Mouse (Mus musculus) hindbrain, postnatal 0 days (tissue): Measurements from ENCODE around the gene Nav2. TPM values are rescaled to one million over a fixed set of nuclear protein-coding genes. Genes with fewer than 3 reads are reported as not detected.

Experiments used
- ATAC-seq: fragments of 200-750 bp; cut with Nextera tagmentation; 2 replicates; pipeline ENCODE4 v1.8.0; 2017; ENCODE audit warnings: mild to moderate bottlenecking, moderate TSS enrichment, moderate library complexity
- DNase-seq: peaks from one replicate; pipeline ENCODE4 v3.0.0-alpha.2; 2015; ENCODE audit warnings: low spot score
- H3K27ac ChIP-seq: fragments of 300-500 bp; sonication (generic); 2 replicates; pipeline ENCODE4 v1.5.1; 2014; ENCODE audit warnings: mild to moderate bottlenecking
- H3K27me3 ChIP-seq: fragments of 300-500 bp; sonication (generic); 2 replicates; pipeline ENCODE4 v1.6.1; 2014; ENCODE audit warnings: low read length, mixed read lengths; ENCODE audit not compliant: insufficient read depth
- H3K36me3 ChIP-seq: fragments of 300-500 bp; sonication (generic); 2 replicates; pipeline ENCODE4 v1.6.1; 2014; ENCODE audit warnings: low read length, mixed read lengths; ENCODE audit not compliant: insufficient read depth
- H3K4me1 ChIP-seq: fragments of 300-500 bp; sonication (generic); 2 replicates; pipeline ENCODE4 v1.6.1; 2014; ENCODE audit warnings: antibody characterized with exemption, low read length, mixed read lengths; ENCODE audit not compliant: insufficient read depth
- H3K4me2 ChIP-seq: fragments of 300-500 bp; sonication (generic); 2 replicates; pipeline ENCODE4 v1.6.1; 2014; ENCODE audit warnings: low read depth, mild to moderate bottlenecking, low read length, moderate library complexity, mixed read lengths
- H3K4me3 ChIP-seq: fragments of 300-500 bp; sonication (generic); 2 replicates; pipeline ENCODE4 v1.5.1; 2014; ENCODE audit warnings: low read length
- H3K9ac ChIP-seq: fragments of 300-500 bp; sonication (generic); replicated peaks from 2 replicates; pipeline ENCODE4 v1.6.1; 2014; ENCODE audit warnings: mild to moderate bottlenecking, low read length, moderate library complexity, mixed read lengths
- H3K9me3 ChIP-seq: fragments of 300-500 bp; sonication (generic); 2 replicates; pipeline ENCODE4 v1.6.1; 2016; ENCODE audit warnings: low read length, mixed read lengths
- CTCF ChIP-seq: IDR thresholded peaks from 2 replicates; pipeline ENCODE4 v1.5.1; 2016; ENCODE audit warnings: antibody characterized with exemption, control low read depth, low read depth
- WGBS: fragments of 180-500 bp; shearing (Covaris S2); extraction: QIAGEN DNeasy Blood & Tissue Kit; methylation state at CpG from one replicate; pipeline ENCODE4 v1.1.7; 2014; 5-methylcytosine and 5-hydroxymethylcytosine counted together
- polyA plus RNA-seq: library from polyadenylated mRNA; unstranded; fragments of >200 nt; fragmentation: Nextera tagmentation; extraction: Ambion mirVana; gene quantifications from 2 replicates; pipeline ENCODE4 v1.2.1, GENCODE M21; 2015
- total RNA-seq: library from RNA; depleted of rRNA; stranded (reverse); fragments of >200 nt; gene quantifications from 2 replicates; pipeline ENCODE4 v1.2.3, GENCODE M21; 2014

Gene Nav2
- total and polyA plus RNA-seq, 2 experiments from 2014 or later: 20.1 to 64.7 TPM

GRCm38 (mm10) chr7:49210721-49211120, 302.2 kb downstream of the Nav2 start:
- Histone ChIP-seq H3K4me1 (peaks cover 3% of the 10 kb centered on the region; the same call in 1 of the 2 replicates), H3K27me3 (no peaks in the 10 kb centered on the region), H3K9me3 (no peaks in the 10 kb centered on the region), H3K4me2 (no peak overlapping the region), H3K27ac (no peak overlapping the region), H3K4me3 (no peak overlapping the region), H3K36me3 (no peaks in the 10 kb centered on the region), H3K9ac (no peak overlapping the region)
- 76% methylated on average over 8 of the region's 8 CpGs for WGBS
- DNase-seq: no peak
- no peak for TF ChIP-seq CTCF
- ATAC-seq: no peak

DNA sequence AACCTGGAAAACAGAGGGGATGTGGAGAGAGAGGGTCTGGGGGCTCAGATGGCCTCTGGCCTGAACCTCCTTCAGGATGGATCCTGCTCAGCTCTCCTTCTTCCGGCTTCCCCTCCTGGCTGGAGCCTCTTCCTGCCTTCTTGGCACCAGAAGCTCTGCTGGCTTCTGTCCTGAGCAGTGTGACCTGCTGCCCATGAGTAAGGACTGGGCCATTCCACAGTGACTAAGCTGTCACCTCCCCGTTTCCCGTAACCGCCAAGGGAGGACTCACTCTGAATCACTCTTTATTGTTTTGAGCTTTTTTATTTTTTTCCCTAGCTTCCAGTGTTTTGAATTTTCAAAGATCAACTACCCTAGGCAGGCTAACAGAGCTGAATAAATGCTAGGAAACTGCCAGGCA, 304.5 kb downstream of the Nav2 start:
- 32% methylated on average over 4 of the region's 4 CpGs for WGBS
- TF ChIP-seq CTCF: no peak
- H3K36me3 ChIP-seq: no peaks in the 10 kb centered on the region
- H3K4me1 ChIP-seq: peaks cover 3% of the 10 kb centered on the region; the same call in 1 of the 2 replicates
- ATAC-seq (no peak), DNase-seq (peak; percentile 25)
- H3K27me3 ChIP-seq: no peaks in the 10 kb centered on the region
- no peaks in the 10 kb centered on the region for H3K9me3 ChIP-seq
- H3K4me3 ChIP-seq: no peak overlapping the region
- H3K27ac ChIP-seq: no peak overlapping the region
- H3K9ac ChIP-seq: no peak overlapping the region
- H3K4me2 ChIP-seq: no peak overlapping the region

- Histone ChIP-seq H3K9me3 (0 out of 2 replicates have a peak, but pooled peaks cover 3% of the 10 kb centered on the region), H3K4me1 (peaks cover 2% of the 10 kb centered on the region; the same call in 1 of the 2 replicates), H3K9ac (no peak overlapping the region), H3K27me3 (no peaks in the 10 kb centered on the region), H3K36me3 (no peaks in the 10 kb centered on the region), H3K4me2 (no peak overlapping the region), H3K4me3 (no peak overlapping the region), H3K27ac (no peak overlapping the region)
- no peak for ATAC-seq
- no peak for TF ChIP-seq CTCF
- no peak for DNase-seq
- 79% methylated on average over 6 of the region's 6 CpGs for WGBS
Measured at GRCm38 (mm10) chr7:49217786-49218185, 309.3 kb downstream of the Nav2 start.

GRCm38 (mm10) chr7:49225741-49226140, 317.2 kb downstream of the Nav2 start:
- Histone ChIP-seq H3K36me3 (no peaks in the 10 kb centered on the region), H3K9ac (no peak overlapping the region), H3K4me1 (no peaks in the 10 kb centered on the region), H3K27ac (no peak overlapping the region), H3K9me3 (0 out of 2 replicates have a peak, but pooled peaks cover 3% of the 10 kb centered on the region), H3K4me3 (no peak overlapping the region), H3K4me2 (no peak overlapping the region), H3K27me3 (no peaks in the 10 kb centered on the region)
- no peak for DNase-seq
- no peak for ATAC-seq
- no peak for TF ChIP-seq CTCF
- 66% methylated on average over 5 of the region's 5 CpGs for WGBS

GRCm38 (mm10) chr7:49232969-49233368, 324.5 kb downstream of the Nav2 start:
- no peak for ATAC-seq
- no peak for TF ChIP-seq CTCF
- 84% methylated on average over 2 of the region's 2 CpGs for WGBS

GRCm38 (mm10) chr7:49234288-49234687, 325.8 kb downstream of the Nav2 start:
- H3K36me3 ChIP-seq: no peaks in the 10 kb centered on the region
- no peak for TF ChIP-seq CTCF
- no peaks in the 10 kb centered on the region for H3K27me3 ChIP-seq
- no peaks in the 10 kb centered on the region for H3K4me1 ChIP-seq
- H3K4me3 ChIP-seq: no peak overlapping the region
- no peak for DNase-seq
- 76% methylated on average over 8 of the region's 8 CpGs for WGBS
- H3K4me2 ChIP-seq: no peak overlapping the region
- no peak for ATAC-seq
- H3K9ac ChIP-seq: no peak overlapping the region
- H3K9me3 ChIP-seq: no peaks in the 10 kb centered on the region
- no peak overlapping the region for H3K27ac ChIP-seq

More at GRCm38 (mm10) chr7:49232969-49233368, 324.5 kb downstream of the Nav2 start:
- Histone ChIP-seq H3K4me1 (no peaks in the 10 kb centered on the region), H3K27me3 (no peaks in the 10 kb centered on the region), H3K4me3 (no peak overlapping the region), H3K36me3 (no peaks in the 10 kb centered on the region), H3K27ac (no peak overlapping the region), H3K4me2 (no peak overlapping the region), H3K9ac (no peak overlapping the region), H3K9me3 (no peaks in the 10 kb centered on the region)
- no peak for DNase-seq

GRCm38 (mm10) chr7:49235271-49235681, 326.8 kb downstream of the Nav2 start:
- Histone ChIP-seq H3K4me2 (no peak overlapping the region), H3K4me3 (no peak overlapping the region), H3K27ac (no peak overlapping the region), H3K9ac (no peak overlapping the region), H3K27me3 (no peaks in the 10 kb centered on the region), H3K36me3 (no peaks in the 10 kb centered on the region), H3K9me3 (no peaks in the 10 kb centered on the region), H3K4me1 (no peaks in the 10 kb centered on the region)
- no peak for TF ChIP-seq CTCF
- DNase-seq: peak; percentile 12
- 54% methylated on average over 9 of the region's 9 CpGs for WGBS
- ATAC-seq: no peak
